Mouse (Mus musculus): Measurements from ENCODE around the gene Fbxl8.

- no peak for TF ChIP-seq CTCF (IDR thresholded peaks at IDR 0.05; ENCODE audit: control insufficient read depth, insufficient read depth, insufficient replicate concordance, low read depth, low read length)
- TF ChIP-seq POLR2A (IDR thresholded peaks at IDR 0.05; ENCODE audit: control insufficient read depth, low read depth, low read length): no peak
These were observed 48.5 kb downstream of the Fbxl8 start for GRCm38 (mm10) chr8:105312891-105313481.

Measured in testis, adult 2 months (tissue).